ENCODE assay signal across 10 mouse cellular contexts in genomic region chr4:155281652-155282051, GRCm38 (mm10). TPM values are rescaled to one million over a fixed set of nuclear protein-coding genes. Genes with fewer than 3 reads are reported as not detected.
DNase-seq lines count a peak whose midpoint lies in the region; ATAC-seq and TF ChIP-seq lines count a peak whose summit lies in the region.
"Had no signal": no experiment of that assay in that cellular context is flagged by ENCODE, and none has a peak within 500 bp of the region (broad histone marks: within the 10 kb centered on the region; RNA-seq: fewer than 3 reads in every experiment).

No protein-coding gene starts in this region.

- peak; percentile 73 for ATAC-seq in frontal cortex, adult (ENCODE audit: low TSS enrichment)
- no peak for ATAC-seq in lung, embryonic 15.5 days (ENCODE audit: borderline replicate concordance, extremely low read depth, low FRiP score, low TSS enrichment)
- no peak for ATAC-seq in monocyte, adult 5-6 weeks (replicated peaks; ENCODE audit: insufficient number of reproducible peaks, low FRiP score, low TSS enrichment, poor library complexity, severe bottlenecking)

- H3K9ac ChIP-seq in lung, embryonic 15.5 days = no peak overlapping the region
- H3K9ac ChIP-seq: heart, embryonic 15.5 days had no signal

- no peak overlapping the region for H3K4me2 ChIP-seq in lung, embryonic 15.5 days
- H3K4me2 ChIP-seq: heart, embryonic 15.5 days had no signal

- H3K4me3 ChIP-seq in lung, embryonic 15.5 days = no peak overlapping the region
- peak overlapping the region; percentile 9; the same call in 1 of the 2 replicates for H3K4me3 ChIP-seq in embryonic facial prominence, embryonic 10.5 days
- no peak overlapping the region for H3K4me3 ChIP-seq in olfactory bulb, adult 2 months (ENCODE audit: insufficient read depth, low read depth, low read length)
- H3K4me3 ChIP-seq: heart, embryonic 15.5 days had no signal

- TF ChIP-seq CTCF in olfactory bulb, adult 2 months (IDR thresholded peaks at IDR 0.05; ENCODE audit: insufficient read depth, low read depth, low read length) = no peak

- H3K27ac ChIP-seq in lung, embryonic 15.5 days = peak overlapping the region; percentile 78; the same call in 1 of the 2 replicates
- H3K27ac ChIP-seq in embryonic facial prominence, embryonic 10.5 days (replicated peaks) = peak overlapping the region; percentile 90
- H3K27ac ChIP-seq in olfactory bulb, adult 2 months (ENCODE audit: insufficient read depth, low read depth, low read length) = peak overlapping the region; percentile 9; the same call in 1 of the 2 replicates

- H3K9me3 ChIP-seq in lung, embryonic 15.5 days = no peaks in the 10 kb centered on the region
- H3K9me3 ChIP-seq in embryonic facial prominence, embryonic 10.5 days = no peaks in the 10 kb centered on the region
- H3K9me3 ChIP-seq: heart, embryonic 15.5 days had no signal

- H3K4me1 ChIP-seq in lung, embryonic 15.5 days = peaks cover 53% of the 10 kb centered on the region
- peaks cover 80% of the 10 kb centered on the region for H3K4me1 ChIP-seq in embryonic facial prominence, embryonic 10.5 days
- H3K4me1 ChIP-seq in olfactory bulb, adult 2 months (ENCODE audit: control insufficient read depth, insufficient read depth, low read length) = peaks cover 48% of the 10 kb centered on the region

- no peaks in the 10 kb centered on the region for H3K27me3 ChIP-seq in lung, embryonic 15.5 days
- H3K27me3 ChIP-seq in embryonic facial prominence, embryonic 10.5 days (replicated peaks; ENCODE audit: low read depth, poor library complexity, severe bottlenecking) = no peaks in the 10 kb centered on the region

- TF ChIP-seq POLR2A in olfactory bulb, adult 2 months (IDR thresholded peaks at IDR 0.05; ENCODE audit: insufficient read depth, low read depth, low read length) = no peak

- DNase-seq in frontal cortex, postnatal 10 days (ENCODE audit: low spot score in 2 of 2) = no peak
- DNase-seq in lung, postnatal 4 days = no peak
- DNase-seq in embryonic facial prominence, embryonic 10.5 days (ENCODE audit: low spot score) = no peak
- no peak for DNase-seq in embryo, embryonic 11 days
- DNase-seq: retina, postnatal 1 day had no signal

- no peaks in the 10 kb centered on the region for H3K36me3 ChIP-seq in lung, embryonic 15.5 days
- H3K36me3 ChIP-seq in embryonic facial prominence, embryonic 10.5 days (replicated peaks) = no peaks in the 10 kb centered on the region
- H3K36me3 ChIP-seq: heart, embryonic 15.5 days had no signal

- 71% methylated on average over 8 of the region's 8 CpGs for WGBS in lung, embryonic 15.5 days
- 88% methylated on average over 8 of the region's 8 CpGs for WGBS in embryonic facial prominence, embryonic 10.5 days
- WGBS in olfactory bulb, adult 2 months = 88% methylated on average over 8 of the region's 8 CpGs

RNA-seq across cellular contexts. Expression of gene Faap20, which starts 32.0 kb away (rescaled TPM):
- polyA plus RNA-seq in lung, embryonic 15.5 days (2015; fragmentation: Nextera tagmentation; extraction: Ambion mirVana) = 83.4 and 83.5 TPM in 2 replicates
- 99.6 and 100 TPM in 2 replicates for polyA plus RNA-seq in embryonic facial prominence, embryonic 10.5 days (2016; fragmentation: Nextera tagmentation; extraction: Ambion mirVana)
- not detected in 2 replicates for polyA plus RNA-seq in olfactory bulb, adult 2 months (2012; ENCODE audit: insufficient read depth, insufficient read length, low replicate concordance, missing spikeins)
- 15.4 to 17.5 TPM (median 17.0 TPM) in 3 replicates for total RNA-seq in monocyte, adult 5-6 weeks (2017)

RNA-seq across cellular contexts. Expression of gene Ski, which starts 59.3 kb away (rescaled TPM):
- polyA plus RNA-seq in lung, embryonic 15.5 days (2015; fragmentation: Nextera tagmentation; extraction: Ambion mirVana) = 16.1 and 16.9 TPM in 2 replicates
- 8.5 and 10.7 TPM in 2 replicates for polyA plus RNA-seq in embryonic facial prominence, embryonic 10.5 days (2016; fragmentation: Nextera tagmentation; extraction: Ambion mirVana)
- not detected in 2 replicates for polyA plus RNA-seq in olfactory bulb, adult 2 months (2012; ENCODE audit: insufficient read depth, insufficient read length, low replicate concordance, missing spikeins)
- total RNA-seq in monocyte, adult 5-6 weeks (2017) = 13.5 to 26.2 TPM (median 17.7 TPM) in 3 replicates

Comparison
In these comparisons a context has a peak if more than half of its experiments do, and no peak if none do; other contexts are left out.
1. H3K27ac ChIP-seq: peak in every context shown above with its lines; median percentile 90 in embryonic facial prominence, embryonic 10.5 days; 78 in lung, embryonic 15.5 days; 9 in olfactory bulb, adult 2 months.
2. RNA of gene Faap20, which starts 32.0 kb away (polyA plus RNA-seq): 99.6 to 100 TPM in embryonic facial prominence, embryonic 10.5 days and 83.4 to 83.5 TPM in lung, embryonic 15.5 days; not detected in olfactory bulb, adult 2 months; every median in the first group is over 10 times any median in the second.